Mouse (Mus musculus): Measurements from ENCODE around the gene Plekha8.
A peak's percentile ranks its signal among the peaks of the same experiment; 100 is the strongest.

The Plekha8 gene

GRCm38 (mm10) chr6:54587683-54588082 lies 7.2 kb upstream of the Plekha8 start:
- DNase-seq, result no peak

- no peak for DNase-seq
Measured at GRCm38 (mm10) chr6:54588212-54588611, 6.7 kb upstream of the Plekha8 start.

GRCm38 (mm10) chr6:54590691-54591090 lies 4.2 kb upstream of the Plekha8 start:
- no peak for DNase-seq

GRCm38 (mm10) chr6:54591778-54592177 lies 3.1 kb upstream of the Plekha8 start:
- no peak for DNase-seq

GRCm38 (mm10) chr6:54592938-54593535 lies 1.9 kb upstream of the Plekha8 start:
- DNase-seq, result peak; percentile 96

- no peak for DNase-seq
Measured at GRCm38 (mm10) chr6:54593766-54594468, 994 bp upstream of the Plekha8 start.

- no peak for DNase-seq
Measured at GRCm38 (mm10) chr6:54595330-54595878, 493 bp downstream of the Plekha8 start.

- DNase-seq, result no peak
Measured at GRCm38 (mm10) chr6:54597208-54597607, 2.3 kb downstream of the Plekha8 start, which contains the start of gene Fkbp14. Gene Fkbp14, minus strand, starts transcription at chr6:54597308.

- DNase-seq, result no peak
Measured at GRCm38 (mm10) chr6:54597711-54598110, 2.8 kb downstream of the Plekha8 start.

- no peak for DNase-seq
Measured at GRCm38 (mm10) chr6:54600681-54601347, 5.9 kb downstream of the Plekha8 start.

GRCm38 (mm10) chr6:54602891-54603290 lies 8.0 kb downstream of the Plekha8 start:
- no peak for DNase-seq

- DNase-seq, result no peak
Measured at GRCm38 (mm10) chr6:54604001-54604715, 9.2 kb downstream of the Plekha8 start.

GRCm38 (mm10) chr6:54606241-54606640 lies 11.3 kb downstream of the Plekha8 start:
- no peak for DNase-seq

GRCm38 (mm10) chr6:54617363-54617762 lies 22.5 kb downstream of the Plekha8 start:
- no peak for DNase-seq

- DNase-seq, result no peak
Measured at GRCm38 (mm10) chr6:54619530-54619929, 24.6 kb downstream of the Plekha8 start.

GRCm38 (mm10) chr6:54620357-54620756 lies 25.4 kb downstream of the Plekha8 start:
- DNase-seq, result no peak

GRCm38 (mm10) chr6:54628381-54628780 lies 33.5 kb downstream of the Plekha8 start:
- DNase-seq, result no peak

GRCm38 (mm10) chr6:54629734-54630133 lies 34.8 kb downstream of the Plekha8 start:
- DNase-seq, result peak; percentile 30

- peak; percentile 39 for DNase-seq
Measured at GRCm38 (mm10) chr6:54631462-54631861, 36.6 kb downstream of the Plekha8 start.

- no peak for DNase-seq
Measured at GRCm38 (mm10) chr6:54639877-54640276, 45.0 kb downstream of the Plekha8 start.

GRCm38 (mm10) chr6:54641953-54642352 lies 47.0 kb downstream of the Plekha8 start:
- peak; percentile 49 for DNase-seq

GRCm38 (mm10) chr6:54643181-54643580 lies 48.3 kb downstream of the Plekha8 start:
- no peak for DNase-seq
